Mouse (Mus musculus): ENCODE results near the gene Chn1. TPM values are rescaled to one million over a fixed set of nuclear protein-coding genes. Genes with fewer than 3 reads are reported as not detected.

Chn1 gene
- total RNA-seq, 4 experiments from 2014 or later: 35.8 to 43.6 (median 36.3) TPM

GRCm38 (mm10) chr2:73746375-73746770 lies 28.8 kb downstream of the Chn1 start:
- DNase-seq (ENCODE audit: low spot score): no peak

- peak; percentile 23 for DNase-seq (ENCODE audit: low spot score)
Observed at GRCm38 (mm10) chr2:73745647-73746374, 29.3 kb downstream of the Chn1 start.

- no peak for DNase-seq (ENCODE audit: low spot score)
Observed at GRCm38 (mm10) chr2:73741286-73741685, 33.9 kb downstream of the Chn1 start.

- DNase-seq (ENCODE audit: low spot score): no peak
Observed at GRCm38 (mm10) chr2:73727868-73728267, 47.3 kb downstream of the Chn1 start.

- DNase-seq (ENCODE audit: low spot score): no peak
Observed at GRCm38 (mm10) chr2:73724934-73725333, 50.2 kb downstream of the Chn1 start.

GRCm38 (mm10) chr2:73721821-73722220 lies 53.3 kb downstream of the Chn1 start:
- peak; percentile 74 for DNase-seq (ENCODE audit: low spot score)

- DNase-seq (ENCODE audit: low spot score): no peak
Observed at GRCm38 (mm10) chr2:73712481-73712880, 62.7 kb downstream of the Chn1 start.

GRCm38 (mm10) chr2:73693045-73693444 lies 82.1 kb downstream of the Chn1 start:
- DNase-seq (ENCODE audit: low spot score): no peak

- no peak for DNase-seq (ENCODE audit: low spot score)
Observed at GRCm38 (mm10) chr2:73690783-73691604, 84.2 kb downstream of the Chn1 start.

GRCm38 (mm10) chr2:73682500-73682899 lies 92.6 kb downstream of the Chn1 start:
- no peak for DNase-seq (ENCODE audit: low spot score)

- DNase-seq (ENCODE audit: low spot score): no peak
Observed at GRCm38 (mm10) chr2:73680425-73681027, 94.6 kb downstream of the Chn1 start.

- DNase-seq (ENCODE audit: low spot score): no peak
Observed at GRCm38 (mm10) chr2:73668608-73669007, 106.5 kb downstream of the Chn1 start.

- no peak for DNase-seq (ENCODE audit: low spot score)
Observed at GRCm38 (mm10) chr2:73660566-73661134, 114.5 kb downstream of the Chn1 start.

- DNase-seq (ENCODE audit: low spot score): no peak
Observed at GRCm38 (mm10) chr2:73659726-73660565, 115.2 kb downstream of the Chn1 start.

GRCm38 (mm10) chr2:73659041-73659440 lies 116.1 kb downstream of the Chn1 start:
- DNase-seq (ENCODE audit: low spot score): no peak

GRCm38 (mm10) chr2:73657961-73658360 lies 117.2 kb downstream of the Chn1 start:
- no peak for DNase-seq (ENCODE audit: low spot score)

- DNase-seq (ENCODE audit: low spot score): no peak
Observed at GRCm38 (mm10) chr2:73657151-73657550, 118.0 kb downstream of the Chn1 start.

- DNase-seq (ENCODE audit: low spot score): no peak
Observed at GRCm38 (mm10) chr2:73655663-73656062, 119.5 kb downstream of the Chn1 start.

GRCm38 (mm10) chr2:73654892-73655243 lies 120.3 kb downstream of the Chn1 start:
- no peak for DNase-seq (ENCODE audit: low spot score)

- DNase-seq (ENCODE audit: low spot score): no peak
Observed at GRCm38 (mm10) chr2:73654059-73654891, 120.9 kb downstream of the Chn1 start.
